Mouse (Mus musculus) CH12.LX (cell line): ENCODE results near the gene Sh3bp2.

ENCODE experiments used
- BHLHE40 ChIP-seq: IDR thresholded peaks from 2 replicates; pipeline ENCODE4 v1.6.1; 2011; ENCODE audit warnings: mild to moderate bottlenecking, low read depth, low read length, improper control_type of control experiment
- CHD2 ChIP-seq: IDR thresholded peaks from 2 replicates; pipeline ENCODE4 v1.6.1; 2011; ENCODE audit warnings: low read length, improper control_type of control experiment
- CTCF ChIP-seq, 2 experiments: IDR thresholded peaks in 1 of 2; conservative IDR thresholded peaks in 1 of 2; 2 replicates each; pipeline ENCODE4 v1.5.1; 2011 to 2012; ENCODE audit warnings: low read depth in 2 of 2, low read length in 2 of 2, improper control_type of control experiment in 1 of 2, inconsistent platforms in 1 of 2, mild to moderate bottlenecking in 1 of 2, moderate library complexity in 1 of 2
- ELF1 ChIP-seq: IDR thresholded peaks from 2 replicates; pipeline ENCODE4 v1.6.1; 2014; ENCODE audit warnings: low read depth, mild to moderate bottlenecking, inconsistent platforms, low read length, improper control_type of control experiment
- EP300 ChIP-seq: IDR thresholded peaks from 2 replicates; pipeline ENCODE4 v1.6.1; 2011; ENCODE audit warnings: low read length, improper control_type of control experiment
- HCFC1 ChIP-seq: IDR thresholded peaks from 2 replicates; pipeline ENCODE4 v1.6.1; 2012; ENCODE audit warnings: low read depth, mild to moderate bottlenecking, inconsistent platforms, low read length, improper control_type of control experiment
- MAX ChIP-seq: IDR thresholded peaks from 2 replicates; pipeline ENCODE4 v1.6.1; 2011; ENCODE audit warnings: low read length, improper control_type of control experiment
- NRF1 ChIP-seq: IDR thresholded peaks from 2 replicates; pipeline ENCODE4 v1.6.1; 2014; ENCODE audit warnings: low read depth, mild to moderate bottlenecking, inconsistent platforms, low read length, improper control_type of control experiment, moderate library complexity
- POLR2A ChIP-seq: IDR thresholded peaks from 2 replicates; pipeline ENCODE4 v1.6.1; 2011; ENCODE audit warnings: low read depth, mild to moderate bottlenecking, improper control_type of control experiment, low read length
- RCOR1 ChIP-seq: conservative IDR thresholded peaks from 2 replicates; pipeline ENCODE4 v1.6.1; 2012; ENCODE audit warnings: low read depth, mild to moderate bottlenecking, inconsistent platforms, low read length, improper control_type of control experiment
- UBTF ChIP-seq: IDR thresholded peaks from 2 replicates; pipeline ENCODE4 v1.6.1; 2012; ENCODE audit warnings: low read depth, mild to moderate bottlenecking, inconsistent platforms, low read length, improper control_type of control experiment, moderate library complexity
- ZKSCAN1 ChIP-seq: IDR thresholded peaks from 2 replicates; pipeline ENCODE4 v1.6.1; 2012; ENCODE audit warnings: low read depth, inconsistent platforms, low read length, improper control_type of control experiment, borderline replicate concordance

DNA sequence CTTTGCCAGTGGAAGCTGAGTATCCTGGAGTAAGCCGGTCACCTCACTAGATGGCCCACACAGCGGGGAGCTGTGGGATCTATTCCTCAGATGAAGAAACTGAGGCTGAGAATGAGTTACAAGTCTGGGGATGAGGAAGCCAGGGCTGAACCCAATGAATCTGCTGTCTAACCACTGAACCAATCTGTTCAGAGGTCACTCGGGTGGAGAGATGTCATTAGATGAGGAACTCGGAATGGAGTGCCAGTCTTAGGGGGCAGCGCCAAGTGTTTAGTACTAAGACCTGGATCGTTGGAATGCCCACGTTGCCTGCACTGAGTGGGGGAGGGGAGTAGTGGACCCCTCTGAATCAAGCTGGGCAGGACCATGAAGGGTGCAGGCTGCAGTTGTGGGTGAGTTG lies 12.4 kb downstream of the Sh3bp2 start:
- TF ChIP-seq MAX (no peak), CHD2 (no peak), BHLHE40 (no peak), UBTF (no peak), RCOR1 (no peak), CTCF (conservative IDR thresholded peaks at IDR 0.05 in 1 of 2, IDR thresholded peaks at IDR 0.05 in 1 of 2; ENCODE audit: low read depth in 2 of 2, low read length in 2 of 2) (no peak), ELF1 (no peak), HCFC1 (no peak), NRF1 (no peak), ZKSCAN1 (no peak), EP300 (no peak), POLR2A (no peak)
